Mouse (Mus musculus) ES-Bruce4 (cell line): ENCODE measurements around the gene Acvr1b. TPM values are rescaled to one million over a fixed set of nuclear protein-coding genes. Genes with fewer than 3 reads are reported as not detected.
A peak's percentile ranks its signal among the peaks of the same experiment; 100 is the strongest.

Source experiments
- H3K27ac ChIP-seq: 2 replicates; pipeline ENCODE4 v1.5.1; 2012; ENCODE audit warnings: low read length, inconsistent platforms; ENCODE audit not compliant: insufficient read depth
- H3K27me3 ChIP-seq: 2 replicates; pipeline ENCODE4 v1.6.1; 2012; ENCODE audit warnings: mild to moderate bottlenecking, low read length, inconsistent platforms; ENCODE audit not compliant: control insufficient read depth, poor library complexity, insufficient read depth, severe bottlenecking
- H3K36me3 ChIP-seq: 2 replicates; pipeline ENCODE4 v1.6.1; 2012; ENCODE audit warnings: inconsistent platforms, mild to moderate bottlenecking, low read length, moderate library complexity; ENCODE audit not compliant: control insufficient read depth, poor library complexity, insufficient read depth, severe bottlenecking
- H3K4me1 ChIP-seq: one replicate; pipeline ENCODE4 v1.8.1; 2011; ENCODE audit warnings: low read length; ENCODE audit not compliant: control insufficient read depth, insufficient read depth
- H3K4me3 ChIP-seq: 2 replicates; pipeline ENCODE4 v1.5.1; 2011; ENCODE audit warnings: low read depth, mild to moderate bottlenecking, low read length
- H3K9ac ChIP-seq: 2 replicates; pipeline ENCODE4 v1.6.1; 2012; ENCODE audit warnings: low read depth, mild to moderate bottlenecking, inconsistent platforms; ENCODE audit not compliant: poor library complexity, severe bottlenecking
- H3K9me3 ChIP-seq: replicated peaks from 2 replicates; pipeline ENCODE4 v1.6.1; 2012; ENCODE audit warnings: mild to moderate bottlenecking, low read length, inconsistent platforms; ENCODE audit not compliant: control insufficient read depth, poor library complexity, insufficient read depth, severe bottlenecking
- CTCF ChIP-seq: IDR thresholded peaks from one replicate; pipeline ENCODE4 v1.8.1; 2011; ENCODE audit warnings: low read depth, low read length
- EP300 ChIP-seq: IDR thresholded peaks from 2 replicates; pipeline ENCODE4 v1.6.1; 2011; ENCODE audit warnings: low read depth, low read length; ENCODE audit not compliant: insufficient read depth
- POLR2A ChIP-seq: IDR thresholded peaks from one replicate; pipeline ENCODE4 v1.8.1; 2011; ENCODE audit warnings: low read length; ENCODE audit not compliant: insufficient read depth
- polyA plus RNA-seq: library from polyadenylated mRNA; stranded (reverse); fragments of >200 nt; gene quantifications from 2 replicates; pipeline ENCODE4 v1.2.4, GENCODE M21; 2011; ENCODE audit warnings: low read depth; ENCODE audit not compliant: missing spikeins, insufficient read depth, insufficient read length

Gene Acvr1b
- polyA plus RNA-seq, 1 experiment = 27.7 TPM

DNA sequence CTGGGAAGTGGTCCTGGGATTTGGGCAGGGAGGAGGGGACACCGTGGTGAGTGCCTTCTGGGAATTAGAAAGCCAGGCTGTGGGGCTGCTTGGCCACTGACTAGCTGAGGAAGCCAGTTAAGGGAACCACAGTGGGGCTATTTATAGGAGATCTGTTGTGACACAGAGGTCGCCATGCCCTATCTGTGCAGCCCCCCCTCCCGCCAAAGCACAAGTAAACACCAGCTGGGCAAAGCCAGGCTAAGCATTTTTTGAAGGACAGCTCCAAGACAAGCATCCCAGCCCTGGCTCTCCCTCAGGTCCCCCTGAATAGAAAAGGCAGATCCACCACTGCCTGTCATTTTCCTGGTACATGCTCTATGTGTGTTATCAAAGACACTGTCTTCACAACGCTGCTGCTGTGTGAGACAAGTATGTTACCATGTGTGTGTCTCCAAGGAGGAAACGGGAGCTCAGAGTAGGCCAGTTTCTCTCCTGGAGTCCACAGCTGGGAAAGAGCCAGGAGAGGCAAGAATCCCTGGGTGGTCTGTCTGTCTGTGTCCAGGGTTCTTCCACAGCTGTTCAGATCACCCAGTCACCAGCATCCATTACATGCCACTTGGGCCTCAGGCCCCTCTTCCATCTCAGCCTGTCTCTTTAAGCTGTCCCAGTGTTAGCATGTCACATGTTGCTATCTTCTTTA, 74.3 kb downstream of the Acvr1b start:
- no peak overlapping the region for H3K9ac ChIP-seq
- H3K4me3 ChIP-seq = no peak overlapping the region
- H3K4me1 ChIP-seq = peaks cover 4% of the 10 kb centered on the region
- no peaks in the 10 kb centered on the region for H3K9me3 ChIP-seq
- no peaks in the 10 kb centered on the region for H3K27me3 ChIP-seq
- H3K36me3 ChIP-seq = no peaks in the 10 kb centered on the region
- H3K27ac ChIP-seq = no peak overlapping the region
- TF ChIP-seq CTCF (no peak), EP300 (no peak), POLR2A (no peak)

DNA sequence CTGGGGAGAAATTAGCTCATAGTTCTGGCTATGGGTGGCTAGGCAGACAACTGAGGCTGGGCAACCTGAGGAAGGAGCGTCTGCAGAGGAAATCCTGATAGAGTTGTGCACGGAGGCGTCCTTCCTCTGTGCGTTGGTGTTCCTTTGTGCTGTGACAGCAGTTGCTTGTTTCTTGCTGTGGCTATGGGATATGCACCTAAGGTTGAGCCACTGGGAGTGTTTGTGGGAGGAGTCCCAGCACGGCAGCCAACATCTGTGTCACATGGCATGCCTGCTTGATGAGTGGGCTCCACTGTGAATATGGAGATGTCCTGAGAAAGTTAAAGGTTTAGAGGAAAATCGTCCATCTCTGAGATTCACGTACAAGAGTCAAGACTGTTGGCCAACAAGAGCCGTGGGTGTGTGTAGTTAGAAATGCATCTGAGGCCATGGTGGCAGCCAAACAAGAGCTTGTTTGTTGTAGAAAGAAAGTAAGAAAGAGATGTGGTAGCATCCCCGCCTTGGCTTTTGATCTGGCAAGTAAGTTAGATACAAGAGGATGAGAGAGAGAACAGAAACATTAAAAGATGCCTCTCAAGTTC, 76.4 kb downstream of the Acvr1b start:
- H3K9me3 ChIP-seq = no peaks in the 10 kb centered on the region
- no peak overlapping the region for H3K4me3 ChIP-seq
- H3K36me3 ChIP-seq = no peaks in the 10 kb centered on the region
- H3K9ac ChIP-seq = no peak overlapping the region
- no peak overlapping the region for H3K27ac ChIP-seq
- no peaks in the 10 kb centered on the region for H3K27me3 ChIP-seq
- peaks cover 4% of the 10 kb centered on the region for H3K4me1 ChIP-seq
- TF ChIP-seq CTCF (no peak), POLR2A (no peak), EP300 (no peak)

DNA sequence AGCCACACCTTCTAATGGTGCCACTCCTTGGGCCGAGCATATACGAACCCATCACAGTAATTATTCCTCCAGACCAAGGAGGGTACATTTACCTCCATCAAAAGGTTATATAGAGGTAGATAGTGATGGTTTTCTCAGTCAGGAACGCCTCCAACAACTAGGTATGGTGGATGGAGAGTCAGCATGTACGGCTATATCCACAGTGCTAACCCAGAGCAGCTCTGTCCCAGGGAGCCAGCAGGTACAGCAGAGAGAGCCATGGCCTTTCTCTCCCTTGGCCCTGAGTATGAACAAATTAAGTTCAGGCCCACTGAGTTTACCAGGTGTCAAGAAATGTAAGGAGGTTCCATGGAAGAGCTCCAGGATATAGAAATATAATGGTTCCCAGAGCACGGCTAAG, 78.1 kb downstream of the Acvr1b start:
- no peak overlapping the region for H3K9ac ChIP-seq
- no peaks in the 10 kb centered on the region for H3K27me3 ChIP-seq
- H3K9me3 ChIP-seq = no peaks in the 10 kb centered on the region
- TF ChIP-seq EP300 (no peak), CTCF (no peak), POLR2A (no peak)
- no peak overlapping the region for H3K27ac ChIP-seq
- peaks cover 14% of the 10 kb centered on the region for H3K4me1 ChIP-seq
- no peak overlapping the region for H3K4me3 ChIP-seq
- no peaks in the 10 kb centered on the region for H3K36me3 ChIP-seq

DNA sequence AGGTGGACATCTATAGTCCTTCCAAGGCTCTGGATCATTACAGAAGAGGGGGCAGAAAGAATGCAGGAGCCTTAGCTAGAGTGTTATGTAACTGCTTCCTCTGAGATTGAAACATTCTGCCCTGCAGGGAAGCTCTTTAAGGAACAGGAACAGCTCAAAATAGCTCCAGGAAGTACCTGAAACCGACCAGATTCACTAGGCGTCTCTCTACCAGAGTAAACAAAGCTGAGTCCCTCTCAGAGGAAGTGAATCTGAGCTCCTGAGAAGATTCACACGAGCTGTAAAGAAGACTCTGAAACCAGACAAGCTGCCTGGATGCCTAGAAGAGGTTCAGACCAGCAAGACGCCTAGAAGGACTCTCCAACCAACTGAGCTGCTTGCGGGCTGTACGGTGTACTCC, 78.7 kb downstream of the Acvr1b start:
- H3K27ac ChIP-seq = no peak overlapping the region
- peaks cover 13% of the 10 kb centered on the region for H3K4me1 ChIP-seq
- H3K27me3 ChIP-seq = no peaks in the 10 kb centered on the region
- no peak overlapping the region for H3K9ac ChIP-seq
- TF ChIP-seq EP300 = no peak
- TF ChIP-seq POLR2A = no peak
- TF ChIP-seq CTCF = no peak
- H3K36me3 ChIP-seq = no peaks in the 10 kb centered on the region
- H3K9me3 ChIP-seq = no peaks in the 10 kb centered on the region
- H3K4me3 ChIP-seq = no peak overlapping the region

DNA sequence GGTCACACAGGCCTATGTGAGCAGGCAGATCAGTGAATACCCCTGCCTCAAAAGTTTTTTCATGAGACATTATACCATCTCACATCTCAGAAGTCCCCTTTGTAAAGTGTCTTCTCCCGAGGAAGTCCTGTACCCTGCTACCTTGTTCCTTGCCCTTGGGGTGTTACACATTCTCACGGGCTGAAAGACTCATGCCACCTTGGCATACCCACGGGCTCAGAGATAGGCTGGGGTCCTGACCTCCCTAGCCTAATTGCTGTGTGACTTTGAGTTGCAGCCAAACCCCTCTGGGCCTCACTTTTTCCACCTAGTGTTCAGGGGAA, 79.7 kb downstream of the Acvr1b start:
- TF ChIP-seq CTCF = no peak
- no peak for TF ChIP-seq POLR2A
- Histone ChIP-seq H3K4me1 (peaks cover 12% of the 10 kb centered on the region), H3K4me3 (peak overlapping the region; percentile 55), H3K27me3 (no peaks in the 10 kb centered on the region), H3K9ac (peak overlapping the region; percentile 74; the same call in 1 of the 2 replicates), H3K9me3 (no peaks in the 10 kb centered on the region), H3K36me3 (no peaks in the 10 kb centered on the region), H3K27ac (peak overlapping the region; percentile 61)

DNA sequence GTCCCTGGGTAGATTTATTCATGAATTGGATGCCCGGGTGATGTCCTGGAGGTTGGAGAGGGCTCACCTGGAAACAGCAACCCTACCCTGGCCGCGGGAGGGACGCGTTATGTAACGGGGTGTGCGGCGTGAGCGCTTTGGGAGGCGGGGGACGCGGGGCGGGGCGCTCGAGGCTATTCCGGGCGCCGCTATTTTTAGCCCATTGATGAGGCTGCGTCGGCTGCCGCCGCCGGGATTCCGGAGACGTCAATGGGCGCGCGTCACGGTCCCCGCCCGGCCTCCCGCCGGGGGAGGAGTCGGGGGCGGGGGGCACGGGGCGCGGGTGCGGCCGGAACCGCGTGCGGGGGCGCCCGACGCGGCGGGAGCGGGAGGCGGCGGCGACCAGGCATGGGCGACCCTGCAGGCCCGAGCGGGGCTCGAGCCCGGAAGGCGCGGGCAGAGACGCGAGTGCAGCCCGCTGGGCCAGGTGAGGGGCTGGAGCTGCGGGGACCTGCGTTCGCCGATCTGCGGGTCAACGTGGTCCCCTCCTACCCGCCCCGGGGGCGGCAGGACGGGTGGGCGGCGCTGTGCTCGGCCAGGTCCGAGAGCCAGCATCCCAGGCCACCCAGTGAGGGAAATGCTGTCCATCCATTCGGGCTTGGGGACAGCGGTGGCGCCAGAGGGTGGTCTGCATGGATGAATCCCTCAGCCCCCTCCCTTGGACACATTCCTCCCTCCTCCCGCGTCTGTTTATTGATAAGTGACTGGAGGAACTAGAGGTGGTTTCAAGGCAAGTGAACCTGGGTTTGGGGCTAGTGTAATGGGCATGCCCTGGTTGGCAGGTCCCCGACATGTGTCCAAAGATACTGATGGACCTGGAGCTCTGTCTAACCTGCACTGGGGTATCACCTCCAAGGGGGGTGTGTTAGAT, 80.3 kb downstream of the Acvr1b start, which contains the start of gene Nr4a1:
TSS of gene Nr4a1 (plus strand) at position 384 of the 910 bp plus-strand sequence.
- peaks cover 12% of the 10 kb centered on the region for H3K4me1 ChIP-seq
- peak within 1 kb of the TSS; percentile 61 for H3K27ac ChIP-seq
- TF ChIP-seq POLR2A (no peak), EP300 (0 out of 2 replicates have a peak, but pooled peaks have one; percentile 10)
- H3K27me3 ChIP-seq = no peaks in the 10 kb centered on the region
- H3K36me3 ChIP-seq = no peaks in the 10 kb centered on the region
- H3K9me3 ChIP-seq = no peaks in the 10 kb centered on the region
- peak within 1 kb of the TSS; percentile 78 for H3K4me3 ChIP-seq
- H3K9ac ChIP-seq = peak within 1 kb of the TSS; percentile 74
